Mouse (Mus musculus) C2C12 (cell line): Measurements from ENCODE around the gene Engase.

Source experiments
- CTCF ChIP-seq: IDR thresholded peaks from one replicate; pipeline ENCODE4 v1.5.1; 2011; ENCODE audit not compliant: control insufficient read depth, insufficient read depth, insufficient read length
- FOSL1 ChIP-seq: IDR thresholded peaks from one replicate; pipeline ENCODE4 v1.8.0; 2011; ENCODE audit warnings: mild to moderate bottlenecking, low read length; ENCODE audit not compliant: poor library complexity, insufficient read depth, severe bottlenecking
- MAX ChIP-seq: IDR thresholded peaks from one replicate; pipeline ENCODE4 v1.6.1; 2011; ENCODE audit warnings: mild to moderate bottlenecking, control low read depth
- MYOD1 ChIP-seq: IDR thresholded peaks from one replicate; pipeline ENCODE4 v1.6.1; 2011; ENCODE audit warnings: low read depth; ENCODE audit not compliant: control insufficient read depth, insufficient read length
- USF1 ChIP-seq: IDR thresholded peaks from one replicate; pipeline ENCODE4 v1.6.1; 2011; ENCODE audit warnings: low read depth, mild to moderate bottlenecking, control low read depth, moderate library complexity

- no peak for TF ChIP-seq USF1
- no peak for TF ChIP-seq CTCF
- TF ChIP-seq MAX, result no peak
- TF ChIP-seq FOSL1, result no peak
- TF ChIP-seq MYOD1, result no peak
Observed at GRCm38 (mm10) chr11:118475496-118476083, 1.0 kb upstream of the Engase start.
